Mouse (Mus musculus) spleen, adult 12 weeks (tissue): ENCODE data around the gene Irgq.

Experiments
- DNase-seq: peaks from one replicate; pipeline ENCODE4 v3.0.0; 2022; ENCODE audit warnings: low spot score

Irgq gene

GRCm38 (mm10) chr7:24546634-24547389 is 16.3 kb downstream of the Irgq start:
- DNase-seq = peak; percentile 97

- DNase-seq = no peak
Measured at GRCm38 (mm10) chr7:24547534-24548036, 17.1 kb downstream of the Irgq start.

- DNase-seq = no peak
Measured at GRCm38 (mm10) chr7:24551985-24552759, 21.7 kb downstream of the Irgq start.

- DNase-seq = no peak
Measured at GRCm38 (mm10) chr7:24555786-24556185, 25.3 kb downstream of the Irgq start.

- DNase-seq = no peak
Measured at GRCm38 (mm10) chr7:24561450-24561849, 31.0 kb downstream of the Irgq start.

GRCm38 (mm10) chr7:24563191-24563836 is 32.8 kb downstream of the Irgq start:
- DNase-seq = no peak

GRCm38 (mm10) chr7:24563837-24564206 is 33.3 kb downstream of the Irgq start:
- DNase-seq = no peak

- DNase-seq = peak; percentile 70
Measured at GRCm38 (mm10) chr7:24564607-24565265, 34.2 kb downstream of the Irgq start.

- no peak for DNase-seq
Measured at GRCm38 (mm10) chr7:24565627-24566026, 35.1 kb downstream of the Irgq start.

GRCm38 (mm10) chr7:24566206-24566605 is 35.7 kb downstream of the Irgq start:
- DNase-seq = no peak

GRCm38 (mm10) chr7:24568512-24568911 is 38.0 kb downstream of the Irgq start:
- no peak for DNase-seq

GRCm38 (mm10) chr7:24571071-24571470 is 40.6 kb downstream of the Irgq start:
- DNase-seq = no peak

- no peak for DNase-seq
Measured at GRCm38 (mm10) chr7:24572455-24572854, 42.0 kb downstream of the Irgq start.

- no peak for DNase-seq
Measured at GRCm38 (mm10) chr7:24574224-24574796, 43.8 kb downstream of the Irgq start.

GRCm38 (mm10) chr7:24577811-24578210 is 47.3 kb downstream of the Irgq start:
- no peak for DNase-seq

GRCm38 (mm10) chr7:24584876-24585275 is 54.4 kb downstream of the Irgq start:
- DNase-seq = no peak

GRCm38 (mm10) chr7:24585995-24586394 is 55.5 kb downstream of the Irgq start:
- DNase-seq = no peak

- no peak for DNase-seq
Measured at GRCm38 (mm10) chr7:24586828-24587227, 56.3 kb downstream of the Irgq start.

- DNase-seq = no peak
Measured at GRCm38 (mm10) chr7:24587330-24588105, 57.0 kb downstream of the Irgq start, which contains the start of the genes Ethe1 and Zfp575. Gene Ethe1, plus strand, starts transcription at chr7:24587543. Gene Zfp575, minus strand, starts transcription at chr7:24587641.
